Mouse (Mus musculus): ENCODE results near the gene Tsx. TPM values are rescaled to one million over a fixed set of nuclear protein-coding genes. Genes with fewer than 3 reads are reported as not detected.
"Not testable (repeated sequence)": the region's sequence is repeated elsewhere in the genome, so short reads cannot be mapped to it uniquely, and the experiment has no call there.

Tsx gene
- polyA plus RNA-seq, 1 experiment from 2014 or later: not detected

GRCm38 (mm10) chrX:103440803-103441202 is 26.5 kb downstream of the Tsx start:
- no peak for DNase-seq (ENCODE audit: low spot score)
- H3K27me3 ChIP-seq (ENCODE audit: insufficient read depth, poor library complexity, severe bottlenecking): peaks cover 41% of the 10 kb centered on the region
- no peaks in the 10 kb centered on the region for H3K4me1 ChIP-seq
- no peaks in the 10 kb centered on the region for H3K9me3 ChIP-seq
- H3K27ac ChIP-seq: no peak overlapping the region
- H3K4me3 ChIP-seq: no peak overlapping the region
- 4% methylated on average over 1 of the region's 1 CpGs for WGBS
- no peaks in the 10 kb centered on the region for H3K36me3 ChIP-seq

DNA sequence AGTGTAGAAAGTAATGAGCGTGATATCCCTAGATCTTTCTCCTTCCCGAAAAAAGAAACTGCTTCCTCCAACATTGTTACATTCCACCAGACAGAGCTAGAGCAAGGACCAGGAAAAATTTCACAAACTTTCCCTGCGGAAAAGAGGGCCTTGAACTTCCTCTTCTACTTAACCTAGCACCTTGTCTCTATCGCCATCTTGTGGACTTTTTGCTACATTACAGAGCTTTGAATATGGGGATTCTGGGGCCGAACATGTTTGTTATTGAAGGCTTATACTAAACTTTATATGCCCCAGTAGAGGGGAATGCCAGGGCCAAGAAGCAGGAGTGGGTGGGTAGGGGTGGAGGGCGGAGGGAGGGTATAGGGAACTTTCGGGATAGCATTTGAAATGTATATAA is 29.5 kb downstream of the Tsx start:
- Histone ChIP-seq H3K4me1 (no peaks in the 10 kb centered on the region), H3K27ac (no peak overlapping the region), H3K36me3 (no peaks in the 10 kb centered on the region), H3K27me3 (ENCODE audit: insufficient read depth, poor library complexity, severe bottlenecking) (peaks cover 48% of the 10 kb centered on the region), H3K9me3 (no peaks in the 10 kb centered on the region), H3K4me3 (no peak overlapping the region)
- WGBS: 26% methylated on average over 7 of the region's 7 CpGs
- DNase-seq (ENCODE audit: low spot score): no peak

- no peak for DNase-seq (ENCODE audit: low spot score)
- Histone ChIP-seq H3K4me1 (no peaks in the 10 kb centered on the region), H3K9me3 (no peaks in the 10 kb centered on the region), H3K36me3 (no peaks in the 10 kb centered on the region), H3K27me3 (ENCODE audit: insufficient read depth, poor library complexity, severe bottlenecking) (peaks cover 40% of the 10 kb centered on the region), H3K4me3 (peak overlapping the region; percentile 57), H3K27ac (no peak overlapping the region)
- WGBS: 8% methylated on average over 34 of the region's 34 CpGs
Measured at GRCm38 (mm10) chrX:103447539-103448169, 33.4 kb downstream of the Tsx start.

- not testable (repeated sequence) for H3K4me1 ChIP-seq; DNase-seq (ENCODE audit: low spot score); H3K9me3 ChIP-seq; H3K27ac ChIP-seq; H3K36me3 ChIP-seq
- H3K27me3 ChIP-seq (ENCODE audit: insufficient read depth, poor library complexity, severe bottlenecking): peaks cover 40% of the 10 kb centered on the region
- H3K4me3 ChIP-seq: peak overlapping the region; percentile 57
- 39% methylated on average over 11 of the region's 13 CpGs for WGBS
Measured at GRCm38 (mm10) chrX:103448429-103448828, 34.2 kb downstream of the Tsx start.

DNA sequence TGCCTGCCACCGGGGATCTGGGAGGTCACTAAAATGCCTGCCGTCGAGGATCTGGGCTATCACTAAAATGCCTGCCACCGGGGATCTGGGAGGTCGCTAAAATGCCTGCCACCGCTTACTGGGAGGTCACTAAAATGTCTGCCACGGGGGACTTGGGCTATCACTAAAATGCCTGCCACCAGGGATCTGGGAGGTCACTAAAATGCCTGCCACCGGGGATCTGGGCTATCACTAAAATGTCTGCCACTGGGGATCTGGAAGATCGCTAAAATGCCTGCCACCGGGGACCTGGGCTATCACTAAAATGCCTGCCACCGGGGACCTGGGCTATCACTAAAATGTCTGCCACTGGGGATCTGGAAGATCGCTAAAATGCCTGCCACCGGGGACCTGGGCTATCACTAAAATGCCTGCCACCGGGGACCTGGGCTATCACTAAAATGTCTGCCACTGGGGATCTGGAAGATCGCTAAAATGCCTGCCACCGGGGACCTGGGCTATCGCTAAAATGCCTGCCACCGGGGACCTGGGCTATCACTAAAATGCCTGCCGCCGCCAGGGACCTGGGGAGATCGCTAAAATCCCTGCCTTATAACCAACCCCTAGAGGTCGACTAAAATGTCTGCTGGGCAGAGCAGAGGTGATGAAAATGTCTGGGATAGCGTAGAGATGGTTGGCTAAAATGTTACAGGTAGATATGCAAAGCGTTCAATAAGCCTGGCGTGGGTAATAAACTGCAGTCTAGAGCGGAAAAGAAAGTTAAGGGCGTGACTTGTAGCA is 34.9 kb downstream of the Tsx start:
- H3K9me3 ChIP-seq; H3K27ac ChIP-seq; H3K4me1 ChIP-seq; DNase-seq (ENCODE audit: low spot score); H3K36me3 ChIP-seq; H3K4me3 ChIP-seq: not testable (repeated sequence)
- 57% methylated on average over 18 of the region's 27 CpGs for WGBS
- H3K27me3 ChIP-seq (ENCODE audit: insufficient read depth, poor library complexity, severe bottlenecking): peaks cover 40% of the 10 kb centered on the region

- H3K27me3 ChIP-seq (ENCODE audit: insufficient read depth, poor library complexity, severe bottlenecking): peaks cover 11% of the 10 kb centered on the region
- H3K4me1 ChIP-seq: no peaks in the 10 kb centered on the region
Measured at GRCm38 (mm10) chrX:103452815-103453214, 38.5 kb downstream of the Tsx start.

DNA sequence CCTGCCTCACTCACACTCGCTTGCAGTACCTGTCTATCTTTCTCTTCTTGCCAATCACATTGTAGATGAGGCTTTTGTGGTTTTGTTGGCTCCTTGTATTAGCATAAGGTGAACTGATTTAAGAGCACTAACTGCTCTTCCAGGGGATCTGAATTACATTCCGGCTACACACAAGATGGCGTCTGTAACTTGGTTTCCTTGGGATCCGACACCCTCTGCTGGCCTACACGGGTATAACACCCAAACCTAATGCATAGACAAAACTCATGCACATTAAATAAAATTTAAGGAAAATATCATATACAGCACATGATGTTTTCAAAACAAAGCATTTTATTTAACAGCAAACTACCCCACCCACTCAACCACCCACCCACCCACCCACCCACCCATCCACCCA is 45.8 kb downstream of the Tsx start:
- H3K27me3 ChIP-seq (ENCODE audit: insufficient read depth, poor library complexity, severe bottlenecking): no peaks in the 10 kb centered on the region
- no peak for DNase-seq (ENCODE audit: low spot score)
- H3K4me3 ChIP-seq: no peak overlapping the region
- H3K27ac ChIP-seq: no peak overlapping the region
- 71% methylated on average over 5 of the region's 5 CpGs for WGBS
- H3K4me1 ChIP-seq: no peaks in the 10 kb centered on the region
- H3K9me3 ChIP-seq: no peaks in the 10 kb centered on the region
- H3K36me3 ChIP-seq: no peaks in the 10 kb centered on the region

More at GRCm38 (mm10) chrX:103452815-103453214, 38.5 kb downstream of the Tsx start:
- Histone ChIP-seq H3K4me3 (no peak overlapping the region), H3K9me3 (no peaks in the 10 kb centered on the region), H3K27ac (no peak overlapping the region), H3K36me3 (no peaks in the 10 kb centered on the region)
- no peak for DNase-seq (ENCODE audit: low spot score)
- 72% methylated on average over 6 of the region's 6 CpGs for WGBS

- peaks cover 2% of the 10 kb centered on the region; the same call in 1 of the 2 replicates for H3K36me3 ChIP-seq
Measured at GRCm38 (mm10) chrX:103468998-103469397, 54.7 kb downstream of the Tsx start.

GRCm38 (mm10) chrX:103472346-103472745 is 58.1 kb downstream of the Tsx start:
- Histone ChIP-seq H3K9me3 (no peaks in the 10 kb centered on the region), H3K4me1 (no peaks in the 10 kb centered on the region), H3K27me3 (ENCODE audit: insufficient read depth, poor library complexity, severe bottlenecking) (no peaks in the 10 kb centered on the region), H3K4me3 (no peak overlapping the region), H3K36me3 (peaks cover 2% of the 10 kb centered on the region; the same call in 1 of the 2 replicates), H3K27ac (no peak overlapping the region)
- WGBS: 83% methylated on average over 3 of the region's 3 CpGs
- DNase-seq (ENCODE audit: low spot score): no peak

More at GRCm38 (mm10) chrX:103468998-103469397, 54.7 kb downstream of the Tsx start:
- Histone ChIP-seq H3K27me3 (ENCODE audit: insufficient read depth, poor library complexity, severe bottlenecking) (no peaks in the 10 kb centered on the region), H3K4me3 (no peak overlapping the region), H3K27ac (no peak overlapping the region), H3K9me3 (no peaks in the 10 kb centered on the region), H3K4me1 (no peaks in the 10 kb centered on the region)
- 70% methylated on average over 2 of the region's 2 CpGs for WGBS
- DNase-seq (ENCODE audit: low spot score): no peak

Other genes starting within 250 kb of the Tsx start
- 1.6 and 3.0 TPM in 2 replicates for gene Nap1l2, start 227.8 kb upstream of the Tsx start, polyA plus RNA-seq (2016; fragmentation: Nextera tagmentation; extraction: Ambion mirVana)
- not detected in 2 replicates for gene Cdx4, start 93.1 kb upstream of the Tsx start, polyA plus RNA-seq (2016; fragmentation: Nextera tagmentation; extraction: Ambion mirVana)
- gene Chic1, start 58.0 kb upstream of the Tsx start, polyA plus RNA-seq (2016; fragmentation: Nextera tagmentation; extraction: Ambion mirVana): 3.1 and 3.4 TPM in 2 replicates
- gene Gm26992, start 7.5 kb downstream of the Tsx start, polyA plus RNA-seq (2016; fragmentation: Nextera tagmentation; extraction: Ambion mirVana): not detected in 2 replicates
- gene Zcchc13, start 216.1 kb downstream of the Tsx start, polyA plus RNA-seq (2016; fragmentation: Nextera tagmentation; extraction: Ambion mirVana): not detected in 2 replicates

All from heart, embryonic 10.5 days (tissue).